Mouse (Mus musculus) small intestine, adult 2 months (tissue): ENCODE measurements around the gene Timm13. TPM values are rescaled to one million over a fixed set of nuclear protein-coding genes. Genes with fewer than 3 reads are reported as not detected.

Source experiments
- H3K27ac ChIP-seq: fragments of 200-500 bp; 2 replicates; pipeline ENCODE4 v1.5.1; 2012; ENCODE audit warnings: low read depth, low read length, control low read depth, inconsistent platforms; ENCODE audit not compliant: insufficient read depth
- H3K27me3 ChIP-seq: fragments of 200-500 bp; 2 replicates; pipeline ENCODE4 v1.6.1; 2012; ENCODE audit warnings: mild to moderate bottlenecking, moderate library complexity, low read length, inconsistent platforms; ENCODE audit not compliant: control insufficient read depth, insufficient read depth
- H3K36me3 ChIP-seq: fragments of 200-500 bp; 2 replicates; pipeline ENCODE4 v1.6.1; 2012; ENCODE audit warnings: mild to moderate bottlenecking, low read length, control low read depth, inconsistent platforms; ENCODE audit not compliant: control insufficient read depth, insufficient read depth
- H3K4me1 ChIP-seq: fragments of 200-500 bp; 2 replicates; pipeline ENCODE4 v1.6.1; 2012; ENCODE audit warnings: low read length, inconsistent platforms, mixed read lengths; ENCODE audit not compliant: control insufficient read depth, insufficient read depth, insufficient read length
- H3K4me3 ChIP-seq: fragments of 200-500 bp; 2 replicates; pipeline ENCODE4 v1.5.1; 2012; ENCODE audit warnings: low read depth, mild to moderate bottlenecking, control low read depth, inconsistent platforms, low read length, moderate library complexity
- CTCF ChIP-seq: fragments of 200-500 bp; IDR thresholded peaks from 2 replicates; pipeline ENCODE4 v1.5.1; 2012; ENCODE audit warnings: low read depth, mild to moderate bottlenecking, control low read depth, inconsistent platforms, low read length, moderate library complexity, mixed read lengths; ENCODE audit not compliant: insufficient replicate concordance, insufficient read length; ENCODE audit errors: extremely low read depth
- POLR2A ChIP-seq: fragments of 200-500 bp; IDR thresholded peaks from 2 replicates; pipeline ENCODE4 v1.6.1; 2012; ENCODE audit warnings: low read depth, mild to moderate bottlenecking, control low read depth, inconsistent platforms, low read length, moderate library complexity
- WGBS: fragments of 180-500 bp; shearing (Covaris S2); methylation state at CpG from one replicate; pipeline ENCODE4 v1.1.7; 2018; 5-methylcytosine and 5-hydroxymethylcytosine counted together
- polyA plus RNA-seq: library from polyadenylated mRNA; depleted of rRNA; stranded (reverse); fragments of >200 nt; gene quantifications from 2 replicates; pipeline ENCODE4 v1.2.3, GENCODE M21; 2012

Gene Timm13
- polyA plus RNA-seq, 1 experiment = 250 TPM

GRCm38 (mm10) chr10:80936810-80937164 is 36.0 kb upstream of the Timm13 start:
- peaks cover 72% of the 10 kb centered on the region for H3K4me1 ChIP-seq
- WGBS = 14% methylated on average over 6 of the region's 6 CpGs
- H3K4me3 ChIP-seq = 0 out of 2 replicates have a peak overlapping the region, but pooled peaks have one; percentile 38
- no peaks in the 10 kb centered on the region for H3K27me3 ChIP-seq
- TF ChIP-seq POLR2A = no peak
- no peak for TF ChIP-seq CTCF
- no peak overlapping the region for H3K27ac ChIP-seq
- H3K36me3 ChIP-seq = no peaks in the 10 kb centered on the region

- TF ChIP-seq POLR2A = no peak
- no peak for TF ChIP-seq CTCF
- Histone ChIP-seq H3K27me3 (no peaks in the 10 kb centered on the region), H3K4me1 (peaks cover 75% of the 10 kb centered on the region), H3K27ac (no peak overlapping the region), H3K4me3 (peak overlapping the region; percentile 38), H3K36me3 (no peaks in the 10 kb centered on the region)
- WGBS = 7% methylated on average over 37 of the region's 37 CpGs
These were observed 35.5 kb upstream of the Timm13 start for GRCm38 (mm10) chr10:80936135-80936809.

GRCm38 (mm10) chr10:80935698-80936097 is 34.9 kb upstream of the Timm13 start:
- WGBS = 34% methylated on average over 17 of the region's 17 CpGs
- Histone ChIP-seq H3K27me3 (no peaks in the 10 kb centered on the region), H3K27ac (no peak overlapping the region), H3K4me1 (peaks cover 72% of the 10 kb centered on the region), H3K4me3 (no peak overlapping the region), H3K36me3 (no peaks in the 10 kb centered on the region)
- TF ChIP-seq POLR2A = no peak
- TF ChIP-seq CTCF = no peak

GRCm38 (mm10) chr10:80935241-80935640 is 34.5 kb upstream of the Timm13 start:
- H3K27ac ChIP-seq = no peak overlapping the region
- peaks cover 67% of the 10 kb centered on the region for H3K4me1 ChIP-seq
- H3K36me3 ChIP-seq = no peaks in the 10 kb centered on the region
- TF ChIP-seq POLR2A (no peak), CTCF (no peak)
- 63% methylated on average over 3 of the region's 3 CpGs for WGBS
- H3K27me3 ChIP-seq = no peaks in the 10 kb centered on the region
- H3K4me3 ChIP-seq = no peak overlapping the region

DNA sequence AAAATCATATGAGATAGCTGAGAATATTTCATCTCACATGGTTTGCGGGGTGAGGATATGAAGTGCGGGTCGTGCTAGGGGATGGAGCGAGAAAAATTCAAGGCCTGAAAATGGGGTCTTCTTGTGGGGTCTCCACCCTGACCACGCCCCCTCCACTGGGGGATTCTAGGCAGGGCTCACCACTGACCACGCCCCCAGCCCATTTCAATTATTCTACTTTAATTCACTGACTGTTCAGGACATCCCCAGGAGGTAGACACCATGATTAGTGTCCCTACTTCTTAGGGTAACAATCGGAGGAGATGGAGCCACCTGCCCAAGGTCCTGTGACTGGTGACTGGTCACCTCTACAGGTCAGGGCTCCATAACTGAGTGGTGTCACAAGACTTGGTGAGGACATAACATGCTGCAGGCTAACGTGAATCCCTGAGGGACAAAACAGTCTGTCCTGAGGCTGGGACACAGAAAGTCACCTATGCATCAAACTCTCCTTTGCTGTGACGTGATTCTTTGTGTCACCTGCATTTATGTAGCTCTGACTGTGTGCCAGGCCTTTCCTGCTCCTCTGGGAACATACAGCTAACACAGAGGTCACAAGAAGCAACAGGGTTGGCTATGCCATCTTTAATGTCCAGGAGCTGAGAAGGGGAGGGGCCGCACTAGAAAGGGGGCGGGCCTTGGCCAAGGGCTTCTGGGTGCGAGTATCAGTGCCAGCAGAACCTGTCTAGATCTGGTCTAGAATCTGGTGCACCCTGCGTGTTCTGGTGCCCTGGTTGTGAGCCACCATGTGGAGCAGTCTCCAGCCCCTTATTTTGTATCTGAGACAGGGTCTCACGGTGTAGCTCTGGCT is 33.6 kb upstream of the Timm13 start:
- Histone ChIP-seq H3K4me1 (peaks cover 59% of the 10 kb centered on the region), H3K36me3 (no peaks in the 10 kb centered on the region), H3K27me3 (no peaks in the 10 kb centered on the region), H3K27ac (no peak overlapping the region; the same call in 1 of the 2 replicates), H3K4me3 (no peak overlapping the region)
- 65% methylated on average over 14 of the region's 14 CpGs for WGBS
- TF ChIP-seq CTCF = no peak
- TF ChIP-seq POLR2A = no peak

GRCm38 (mm10) chr10:80933421-80933979 is 32.7 kb upstream of the Timm13 start:
- TF ChIP-seq CTCF (no peak), POLR2A (no peak; the same call in 1 of the 2 replicates)
- H3K27me3 ChIP-seq = no peaks in the 10 kb centered on the region
- 1% methylated on average over 21 of the region's 21 CpGs for WGBS
- H3K27ac ChIP-seq = peak overlapping the region; percentile 14
- H3K4me1 ChIP-seq = peaks cover 54% of the 10 kb centered on the region
- no peaks in the 10 kb centered on the region for H3K36me3 ChIP-seq
- peak overlapping the region; percentile 21; the same call in 1 of the 2 replicates for H3K4me3 ChIP-seq
